Mouse (Mus musculus): ENCODE results near the gene Gm28051.

DNA sequence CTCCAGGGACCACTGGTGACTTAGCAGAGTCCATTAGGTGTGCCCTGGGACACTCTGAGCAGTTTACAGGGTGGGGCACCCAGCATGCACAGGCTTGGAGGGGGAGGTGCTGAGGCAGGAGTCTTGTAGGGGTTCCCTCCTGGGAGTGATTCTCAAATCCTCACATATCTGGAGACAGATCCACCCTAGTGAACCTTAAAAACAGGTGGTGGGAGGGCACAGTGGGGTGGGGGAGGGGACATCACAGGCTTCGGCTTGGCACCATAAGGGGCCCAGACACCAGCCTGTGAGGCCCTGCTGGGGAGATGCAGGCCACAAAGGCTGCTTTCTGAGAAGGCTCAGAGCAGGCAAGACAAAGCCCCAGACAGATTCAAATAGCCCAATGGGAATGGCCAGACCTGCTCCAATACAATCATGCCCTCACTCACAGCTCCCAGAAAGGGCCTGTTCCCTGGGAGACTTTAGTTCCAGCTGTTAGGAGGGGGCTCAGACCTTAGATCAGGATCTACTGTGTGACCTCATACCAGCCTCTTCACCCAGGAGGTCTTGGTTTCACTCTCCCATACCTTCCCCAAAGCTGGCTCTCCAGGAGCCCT lies 59.4 kb downstream of the Gm28051 start:
- TF ChIP-seq CTCF (IDR thresholded peaks at IDR 0.05; ENCODE audit: insufficient read depth, low read depth, low read length): no peak
- TF ChIP-seq POLR2A (IDR thresholded peaks at IDR 0.05; ENCODE audit: insufficient read depth, low read depth, low read length): no peak
